Mouse (Mus musculus) lung, postnatal 0 days (tissue): ENCODE measurements around the gene Ror1.

ENCODE experiments used
- CTCF ChIP-seq: IDR thresholded peaks from 2 replicates; pipeline ENCODE4 v1.5.1; 2016; ENCODE audit warnings: antibody characterized with exemption, mild to moderate bottlenecking
- EP300 ChIP-seq: IDR thresholded peaks from 2 replicates; pipeline ENCODE4 v1.6.1; 2016; ENCODE audit warnings: antibody characterized with exemption, mild to moderate bottlenecking, control low read depth

DNA sequence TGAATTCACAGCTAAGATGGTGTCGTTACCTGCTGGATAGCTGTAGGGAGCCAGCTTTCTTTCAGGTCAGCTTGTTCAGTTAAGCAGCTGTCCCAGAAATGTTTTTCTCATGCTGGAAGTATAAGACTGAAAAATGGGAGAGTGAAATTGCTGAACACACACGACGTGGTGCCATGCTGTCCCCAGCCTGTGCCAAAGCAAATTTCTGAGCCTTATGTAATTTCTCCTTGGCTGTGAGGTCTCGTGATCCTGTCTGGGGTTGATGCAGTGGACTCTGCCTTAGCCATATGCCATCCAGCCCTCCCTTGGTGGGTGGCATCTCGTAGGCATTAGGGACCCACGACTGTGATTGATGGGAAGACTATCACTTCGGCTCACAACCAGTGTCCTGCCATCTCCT lies 180.9 kb downstream of the Ror1 start:
- TF ChIP-seq CTCF, result no peak
- no peak for TF ChIP-seq EP300
